Mouse (Mus musculus): Measurements from ENCODE around the gene Podnl1. TPM values are rescaled to one million over a fixed set of nuclear protein-coding genes. Genes with fewer than 3 reads are reported as not detected.

Gene Podnl1
- polyA plus RNA-seq (2021; fragmentation: Nextera tagmentation) = 0.06 TPM in 1 of 2 replicates, not detected in the other
- long read RNA-seq, experiment 1 = 0 reads
- long read RNA-seq, experiment 2 = 0 reads

DNA sequence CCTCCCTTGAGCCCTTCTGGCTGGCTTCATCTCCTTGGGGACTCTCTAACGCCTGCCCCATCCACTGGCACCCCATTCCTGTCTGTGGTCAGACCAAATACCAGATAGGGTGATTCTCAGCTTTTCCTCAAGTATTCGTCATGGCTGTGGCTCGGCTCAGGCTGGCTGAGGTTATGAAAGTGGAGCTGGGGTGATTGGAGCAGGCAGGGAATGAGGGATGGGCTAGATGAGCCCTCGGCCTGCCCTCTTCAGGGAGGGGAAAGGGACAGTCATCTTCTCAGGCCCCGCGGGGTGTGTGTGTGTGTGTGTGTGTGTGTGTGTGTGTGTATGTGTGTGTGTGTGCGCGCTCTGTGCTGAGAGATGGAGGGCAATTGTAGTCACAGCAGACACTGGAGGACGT lies at the start of gene Podnl1:
TSS of gene Podnl1 (plus strand) at position 334 of the 400 bp plus-strand sequence.

DNA sequence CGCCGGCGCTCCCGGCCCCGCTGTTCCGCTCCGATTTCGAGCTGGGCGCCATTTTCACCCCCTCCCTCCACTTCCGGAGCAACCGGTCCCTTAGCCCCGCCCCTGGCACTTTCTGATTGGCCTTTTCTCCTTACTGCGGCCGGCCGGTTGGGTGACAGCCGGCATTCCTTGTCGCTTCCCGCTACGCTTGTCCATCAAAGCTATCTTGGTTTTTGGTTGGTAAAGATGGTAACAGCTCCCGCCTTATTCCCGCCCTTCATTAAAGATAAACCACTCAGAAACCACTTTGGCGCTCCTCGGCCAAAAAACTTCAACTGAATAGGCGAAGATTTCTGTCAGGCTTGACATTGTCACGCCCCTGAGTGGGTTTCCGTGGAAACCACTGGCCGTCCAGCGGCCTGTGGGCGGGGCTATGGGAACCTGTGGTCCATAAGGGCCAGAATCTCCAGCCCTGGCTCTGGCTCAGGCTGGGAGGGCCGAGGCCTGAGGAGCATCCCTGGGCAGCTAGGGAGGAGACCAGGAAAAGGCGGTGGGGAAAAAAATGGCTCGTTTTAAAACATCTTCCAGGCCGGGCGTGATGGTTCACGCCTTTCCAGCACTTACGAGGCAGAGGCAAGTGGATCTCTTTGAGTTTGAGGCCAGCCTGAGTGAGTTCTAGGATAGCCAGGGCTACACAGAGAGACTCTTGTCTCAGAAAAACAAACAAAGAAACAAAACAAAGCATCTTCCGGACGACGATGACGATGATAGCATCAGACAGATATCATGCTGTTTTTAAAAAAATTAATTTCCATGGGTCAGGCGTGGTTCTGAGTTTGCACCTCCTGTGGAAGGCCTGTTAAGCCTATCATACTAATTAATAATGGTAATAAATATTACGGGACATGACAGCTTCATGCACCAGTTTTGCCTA lies 20.8 kb upstream of the Podnl1 start, which contains the start of gene Dcaf15:
TSS of gene Dcaf15 (minus strand) at position 72 of the 913 bp plus-strand sequence.

DNA sequence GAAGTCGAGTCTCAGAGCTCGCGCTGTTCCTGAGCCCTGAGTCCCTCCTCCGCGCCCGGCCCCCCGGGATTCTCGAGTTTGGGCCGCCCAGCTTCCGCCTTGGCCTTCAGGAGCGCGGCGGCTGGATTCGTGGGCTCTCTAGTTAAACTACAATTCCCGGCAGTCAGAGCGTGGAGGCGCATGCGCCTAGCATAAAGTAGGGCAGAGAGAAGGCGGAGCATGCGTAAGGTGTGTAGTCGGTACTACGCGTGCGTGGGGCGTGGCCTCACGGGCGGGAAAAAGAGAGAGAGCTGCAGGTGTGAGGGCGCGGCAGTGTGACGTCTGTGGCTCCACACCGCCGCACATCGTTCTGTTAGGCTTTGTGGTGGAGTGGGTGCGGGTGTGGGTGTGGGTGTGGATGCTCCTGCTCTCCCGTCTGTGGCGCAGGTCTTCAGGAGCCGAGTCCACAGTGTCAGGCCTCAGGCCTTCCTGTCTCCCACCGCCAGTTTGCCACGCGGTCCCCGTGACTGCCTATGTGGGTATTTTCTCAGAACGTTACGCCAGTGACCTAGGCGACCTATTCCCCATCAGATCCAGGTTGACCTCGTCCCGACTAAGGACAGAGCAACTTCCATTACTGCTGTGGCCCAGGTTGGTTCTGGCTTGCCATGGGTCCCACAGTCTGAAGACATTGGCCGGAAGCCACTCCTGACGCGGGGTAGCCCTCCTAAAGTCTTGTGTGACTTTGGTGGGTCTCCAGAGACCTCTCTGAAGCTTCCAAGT lies 22.2 kb downstream of the Podnl1 start, which contains the start of the genes Cc2d1a and 4930432K21Rik:
TSS of gene Cc2d1a (minus strand) at position 168 of the 762 bp plus-strand sequence.
TSS of gene 4930432K21Rik (plus strand) at position 257 of the 762 bp plus-strand sequence.

Other genes with a start within 250 kb of the Podnl1 start
- 12.5 and 34.5 TPM in 2 replicates for gene Adgrl1, start 225.9 kb upstream of the Podnl1 start, polyA plus RNA-seq (2021; fragmentation: Nextera tagmentation)
- 0.45 and 0.54 TPM in 2 replicates for gene Gm10644, start 170.8 kb upstream of the Podnl1 start, polyA plus RNA-seq (2021; fragmentation: Nextera tagmentation)
- gene Asf1b, start 170.5 kb upstream of the Podnl1 start, polyA plus RNA-seq (2021; fragmentation: Nextera tagmentation) = 1.2 and 1.4 TPM in 2 replicates
- 95.3 and 258 TPM in 2 replicates for gene Prkaca, start 153.0 kb upstream of the Podnl1 start, polyA plus RNA-seq (2021; fragmentation: Nextera tagmentation)
- gene Samd1, start 128.3 kb upstream of the Podnl1 start, polyA plus RNA-seq (2021; fragmentation: Nextera tagmentation) = 1.3 and 2.9 TPM in 2 replicates
- gene 1700067K01Rik, start 124.5 kb upstream of the Podnl1 start, polyA plus RNA-seq (2021; fragmentation: Nextera tagmentation) = 0.38 and 0.40 TPM in 2 replicates
- 2.4 and 2.6 TPM in 2 replicates for gene 2210011C24Rik, start 113.8 kb upstream of the Podnl1 start, polyA plus RNA-seq (2021; fragmentation: Nextera tagmentation)
- gene Palm3, start 104.5 kb upstream of the Podnl1 start, polyA plus RNA-seq (2021; fragmentation: Nextera tagmentation) = 0.71 and 1.6 TPM in 2 replicates
- 0.15 and 0.23 TPM in 2 replicates for gene Il27ra, start 83.4 kb upstream of the Podnl1 start, polyA plus RNA-seq (2021; fragmentation: Nextera tagmentation)
- gene Rln3, start 81.0 kb upstream of the Podnl1 start, polyA plus RNA-seq (2021; fragmentation: Nextera tagmentation) = not detected in 2 replicates
- gene Gm10643, start 60.9 kb upstream of the Podnl1 start, polyA plus RNA-seq (2021; fragmentation: Nextera tagmentation) = 0.79 and 1.6 TPM in 2 replicates
- 1.5 and 2.0 TPM in 2 replicates for gene Rfx1, start 59.2 kb upstream of the Podnl1 start, polyA plus RNA-seq (2021; fragmentation: Nextera tagmentation)
- 2.3 and 2.4 TPM in 2 replicates for gene Dcaf15, start 21.2 kb upstream of the Podnl1 start, polyA plus RNA-seq (2021; fragmentation: Nextera tagmentation)
- 9.9 and 10.6 TPM in 2 replicates for gene Cc2d1a, start 21.9 kb downstream of the Podnl1 start, polyA plus RNA-seq (2021; fragmentation: Nextera tagmentation)
- 1.2 and 2.5 TPM in 2 replicates for gene 4930432K21Rik, start 22.0 kb downstream of the Podnl1 start, polyA plus RNA-seq (2021; fragmentation: Nextera tagmentation)
- gene Nanos3, start 59.2 kb downstream of the Podnl1 start, polyA plus RNA-seq (2021; fragmentation: Nextera tagmentation) = 4.0 and 5.1 TPM in 2 replicates
- gene Zswim4, start 111.1 kb downstream of the Podnl1 start, polyA plus RNA-seq (2021; fragmentation: Nextera tagmentation) = 1.5 and 3.3 TPM in 2 replicates
- 458 and 479 TPM in 2 replicates for gene D8Ertd738e, start 123.7 kb downstream of the Podnl1 start, polyA plus RNA-seq (2021; fragmentation: Nextera tagmentation)
- 8.4 and 14.3 TPM in 2 replicates for gene Mri1, start 131.3 kb downstream of the Podnl1 start, polyA plus RNA-seq (2021; fragmentation: Nextera tagmentation)
- gene Ccdc130, start 144.4 kb downstream of the Podnl1 start, polyA plus RNA-seq (2021; fragmentation: Nextera tagmentation) = 22.3 TPM in 2 replicates

All from left cerebral cortex, adult 6 months (tissue).